Mouse (Mus musculus) cerebellum, adult 8-10 months (tissue): ENCODE results near the gene Terb1.

Experiments used
- DNase-seq: peaks from one replicate; pipeline ENCODE4 v3.0.0; 2022

The Terb1 gene

DNA sequence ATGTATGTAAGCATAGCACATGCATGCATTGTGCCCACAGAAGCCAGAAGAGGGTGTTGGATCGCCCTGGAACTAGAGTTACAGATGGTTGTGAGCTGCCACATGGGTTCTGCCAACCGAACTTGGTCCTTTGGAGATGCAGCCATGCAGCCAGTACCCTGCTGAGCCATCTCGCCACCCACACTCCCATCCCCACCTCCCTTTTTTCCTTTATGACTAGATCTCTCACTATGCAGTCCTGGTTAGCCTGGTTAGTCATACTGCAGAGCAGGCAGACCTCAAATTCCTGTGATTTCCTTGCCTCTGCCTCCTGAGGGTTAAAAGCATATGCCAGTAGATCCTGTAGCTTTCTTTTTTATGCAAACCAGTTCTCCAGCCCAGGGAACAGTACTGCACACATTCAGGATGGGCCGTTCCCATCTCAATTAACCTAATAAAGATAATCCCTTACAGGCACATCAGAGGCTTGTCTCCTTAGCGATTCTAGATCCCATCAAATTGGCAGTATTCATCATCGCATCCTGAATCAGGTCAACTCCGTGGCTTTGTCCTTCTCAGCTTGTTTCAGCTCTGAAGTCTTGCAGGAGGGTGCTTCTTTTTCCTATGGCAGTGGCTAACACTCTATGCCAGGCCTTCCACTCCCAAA, 99.0 kb downstream of the Terb1 start:
- DNase-seq = no peak

DNA sequence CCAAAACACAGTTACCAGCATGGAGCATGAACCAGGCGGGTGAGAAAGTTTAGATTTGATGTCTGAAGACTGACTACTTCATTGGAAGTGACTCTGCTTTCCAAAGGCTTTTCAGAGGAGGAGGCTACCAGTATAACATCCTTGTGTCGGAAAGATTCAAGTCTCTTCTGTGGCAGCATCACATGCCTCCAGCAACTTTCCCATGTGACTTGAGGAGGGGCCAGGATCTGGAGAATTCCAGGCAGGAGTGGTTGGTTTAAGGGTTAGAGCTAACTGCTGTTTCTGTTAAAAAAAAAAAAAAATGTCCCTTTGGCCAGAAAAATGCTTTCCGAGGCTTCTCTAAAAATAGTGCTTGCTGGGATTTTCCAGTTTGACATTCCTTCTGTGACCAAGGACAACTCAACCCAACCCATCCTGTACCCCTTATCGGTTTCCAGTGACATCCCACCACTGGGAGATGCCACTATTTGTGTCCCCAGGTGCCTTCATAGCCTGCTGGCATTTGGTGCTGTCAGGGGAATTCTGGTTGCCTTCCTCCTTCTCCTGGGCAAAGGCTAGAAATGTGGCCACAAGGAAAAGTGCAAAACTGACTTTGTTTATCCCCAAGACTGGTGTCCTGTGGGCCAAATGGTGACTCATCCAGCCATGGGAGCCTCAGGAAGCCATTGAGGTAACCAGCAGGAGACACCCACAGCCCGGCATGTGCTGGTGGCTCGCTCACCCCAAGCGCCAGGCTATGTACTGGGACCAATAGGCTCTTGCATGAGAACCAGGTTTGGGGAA, 101.2 kb downstream of the Terb1 start:
- DNase-seq = no peak

DNA sequence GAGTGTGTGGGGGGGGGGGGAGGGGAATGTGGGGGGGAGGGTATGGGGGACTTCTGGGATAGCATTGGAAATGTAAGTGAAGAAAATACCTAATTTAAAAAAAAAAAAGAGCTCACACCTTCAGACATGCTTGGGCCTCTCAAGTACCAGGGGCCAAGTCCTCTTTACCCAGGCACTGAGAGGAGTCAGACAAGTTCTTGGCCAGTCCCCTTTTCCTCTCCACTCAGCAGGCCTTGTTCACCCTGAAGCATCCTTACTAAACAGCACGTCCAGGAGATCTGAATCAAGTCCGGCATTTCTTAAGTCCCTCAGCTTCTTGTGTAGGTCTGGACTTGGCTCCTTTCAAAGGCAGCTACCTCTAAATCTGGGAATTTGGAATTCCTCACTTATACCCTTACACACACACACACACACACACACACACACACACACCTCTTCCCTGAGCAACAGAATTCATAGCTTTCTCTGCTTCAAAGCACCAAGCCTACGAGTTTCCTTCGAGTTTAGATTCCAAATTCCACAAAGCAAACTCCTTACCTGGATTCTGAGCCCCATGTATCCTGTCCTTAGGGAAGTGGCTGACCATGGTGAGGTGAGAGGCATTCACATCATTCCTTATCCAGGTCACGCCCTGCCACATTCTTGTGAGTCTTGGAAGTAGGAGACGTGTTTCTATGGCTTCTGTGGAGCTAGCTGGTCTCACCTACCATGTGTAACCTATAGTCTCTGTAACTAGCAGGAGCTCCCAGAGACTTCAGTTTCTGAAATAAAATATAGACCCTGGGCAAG, 103.2 kb downstream of the Terb1 start:
- DNase-seq = no peak

DNA sequence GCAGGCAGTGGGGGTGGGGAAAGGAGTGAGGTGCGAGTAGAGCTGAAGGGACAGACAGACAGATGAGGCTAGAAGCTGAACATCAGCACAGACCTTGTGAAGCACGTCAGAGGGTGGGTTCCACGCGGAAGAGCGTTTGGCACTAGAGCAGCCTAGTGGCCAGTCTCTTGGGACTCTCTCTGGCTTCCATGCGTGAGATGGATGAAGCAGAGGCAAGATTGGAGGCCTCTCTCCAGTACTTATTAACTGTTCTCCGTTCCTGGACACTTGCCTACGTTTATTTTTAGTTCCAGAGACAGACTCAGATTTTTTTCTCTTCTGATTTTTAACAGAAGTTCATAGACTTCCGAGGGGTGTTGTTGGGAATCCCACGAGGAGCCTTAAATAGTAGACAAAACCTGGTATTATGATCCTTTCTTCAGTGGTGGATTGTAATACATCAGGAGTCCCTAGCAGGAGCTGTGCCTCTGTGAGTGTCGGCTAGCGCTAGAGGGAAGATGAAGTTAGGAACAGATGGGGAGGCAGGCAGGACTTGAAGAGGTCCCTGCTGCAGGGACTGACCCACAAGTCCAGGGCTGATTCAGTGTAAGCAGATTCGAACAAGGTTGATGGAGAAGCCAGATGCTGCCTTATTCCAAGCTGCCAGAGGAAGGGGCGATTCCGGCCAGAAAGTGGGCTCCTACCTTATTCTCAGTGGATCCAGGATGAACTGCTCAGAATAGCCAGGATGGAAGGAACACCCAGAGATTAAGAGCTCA, 104.1 kb downstream of the Terb1 start:
- no peak for DNase-seq

DNA sequence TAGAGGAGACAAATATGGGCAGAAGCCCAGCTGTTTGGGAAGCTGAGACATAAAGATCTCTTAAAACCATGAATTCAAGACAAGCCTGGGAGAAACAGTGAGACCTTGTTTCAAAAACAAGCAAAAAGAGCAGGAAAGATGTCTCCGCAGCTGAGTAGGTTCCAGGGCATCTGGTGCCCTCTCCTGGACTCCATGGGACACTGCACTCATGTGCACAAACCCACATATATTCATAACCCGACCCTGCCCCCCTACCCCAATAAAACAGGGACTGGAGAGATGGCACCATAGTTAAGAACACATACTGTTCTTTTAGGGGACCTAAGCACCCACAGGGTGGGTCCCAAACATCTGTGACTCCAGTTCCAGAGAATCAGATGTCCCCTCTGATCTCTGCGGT, 106.1 kb downstream of the Terb1 start:
- no peak for DNase-seq
